Mouse (Mus musculus): ENCODE results near the gene Prss36. TPM values are rescaled to one million over a fixed set of nuclear protein-coding genes. Genes with fewer than 3 reads are reported as not detected.

Gene Prss36
- polyA plus RNA-seq, 1 experiment from 2014 or later, result 10.0 TPM

GRCm38 (mm10) chr7:127886551-127886950 is 60.0 kb downstream of the Prss36 start:
- H3K9ac ChIP-seq (replicated peaks; ENCODE audit: low read depth), result no peak overlapping the region
- H3K9me3 ChIP-seq (ENCODE audit: low read length), result no peaks in the 10 kb centered on the region
- H3K27me3 ChIP-seq (replicated peaks; ENCODE audit: insufficient read depth, low read length), result no peaks in the 10 kb centered on the region
- no peak for DNase-seq (ENCODE audit: low spot score)
- no peak overlapping the region for H3K4me2 ChIP-seq (replicated peaks; ENCODE audit: low read depth, low read length)
- peaks cover 34% of the 10 kb centered on the region; the same call in 1 of the 2 replicates for H3K36me3 ChIP-seq (ENCODE audit: insufficient read depth, low read length)
- no peak for ATAC-seq
- TF ChIP-seq CTCF (IDR thresholded peaks at IDR 0.05), result no peak
- no peak for TF ChIP-seq EP300 (IDR thresholded peaks at IDR 0.05)
- no peak overlapping the region for H3K27ac ChIP-seq (ENCODE audit: low read length)
- no peak overlapping the region for H3K4me3 ChIP-seq (ENCODE audit: low read depth, low read length)
- H3K4me1 ChIP-seq (ENCODE audit: insufficient read depth, low read depth, low read length), result no peaks in the 10 kb centered on the region
- WGBS, result 90% methylated on average over 6 of the region's 6 CpGs

- Histone ChIP-seq H3K9ac (replicated peaks; ENCODE audit: low read depth) (no peak overlapping the region), H3K4me3 (ENCODE audit: low read depth, low read length) (no peak overlapping the region), H3K4me2 (replicated peaks; ENCODE audit: low read depth, low read length) (no peak overlapping the region), H3K27ac (ENCODE audit: low read length) (no peak overlapping the region), H3K27me3 (replicated peaks; ENCODE audit: insufficient read depth, low read length) (no peaks in the 10 kb centered on the region), H3K36me3 (ENCODE audit: insufficient read depth, low read length) (peaks cover 40% of the 10 kb centered on the region; the same call in 1 of the 2 replicates), H3K9me3 (ENCODE audit: low read length) (no peaks in the 10 kb centered on the region), H3K4me1 (ENCODE audit: insufficient read depth, low read depth, low read length) (no peaks in the 10 kb centered on the region)
- 67% methylated on average over 6 of the region's 6 CpGs for WGBS
- DNase-seq (ENCODE audit: low spot score) (peak; percentile 76), ATAC-seq (peak; percentile 65)
- TF ChIP-seq EP300 (IDR thresholded peaks at IDR 0.05) (no peak), CTCF (IDR thresholded peaks at IDR 0.05) (no peak)
Observed at GRCm38 (mm10) chr7:127885951-127886350, 60.6 kb downstream of the Prss36 start.

Other genes starting within 250 kb of the Prss36 start
- gene Bcl7c, start 237.8 kb downstream of the Prss36 start, polyA plus RNA-seq (2015; fragmentation: Nextera tagmentation; extraction: Ambion mirVana), result 34.1 TPM in 2 replicates
- 9.9 and 10.4 TPM in 2 replicates for gene Ctf1, start 234.0 kb downstream of the Prss36 start, polyA plus RNA-seq (2015; fragmentation: Nextera tagmentation; extraction: Ambion mirVana)
- 0.07 and 0.08 TPM in 2 replicates for gene Ctf2, start 214.6 kb downstream of the Prss36 start, polyA plus RNA-seq (2015; fragmentation: Nextera tagmentation; extraction: Ambion mirVana)
- 1.6 TPM in 2 replicates for gene Fbxl19, start 202.2 kb downstream of the Prss36 start, polyA plus RNA-seq (2015; fragmentation: Nextera tagmentation; extraction: Ambion mirVana)
- 38.5 and 42.8 TPM in 2 replicates for gene Orai3, start 176.9 kb downstream of the Prss36 start, polyA plus RNA-seq (2015; fragmentation: Nextera tagmentation; extraction: Ambion mirVana)
- 10.5 and 11.0 TPM in 2 replicates for gene Setd1a, start 170.1 kb downstream of the Prss36 start, polyA plus RNA-seq (2015; fragmentation: Nextera tagmentation; extraction: Ambion mirVana)
- gene Gm49388, start 161.1 kb downstream of the Prss36 start, polyA plus RNA-seq (2015; fragmentation: Nextera tagmentation; extraction: Ambion mirVana), result not detected in 2 replicates
- 52.8 and 55.8 TPM in 2 replicates for gene Hsd3b7, start 146.1 kb downstream of the Prss36 start, polyA plus RNA-seq (2015; fragmentation: Nextera tagmentation; extraction: Ambion mirVana)
- gene Stx4a, start 122.4 kb downstream of the Prss36 start, polyA plus RNA-seq (2015; fragmentation: Nextera tagmentation; extraction: Ambion mirVana), result 41.3 and 49.2 TPM in 2 replicates
- 0.74 and 0.94 TPM in 2 replicates for gene Stx1b, start 122.2 kb downstream of the Prss36 start, polyA plus RNA-seq (2015; fragmentation: Nextera tagmentation; extraction: Ambion mirVana)
- gene Zfp646, start 70.5 kb downstream of the Prss36 start, polyA plus RNA-seq (2015; fragmentation: Nextera tagmentation; extraction: Ambion mirVana), result 6.3 and 6.8 TPM in 2 replicates
- 9.4 and 10.0 TPM in 2 replicates for gene Zfp668, start 69.9 kb downstream of the Prss36 start, polyA plus RNA-seq (2015; fragmentation: Nextera tagmentation; extraction: Ambion mirVana)
- gene Prss53, start 55.8 kb downstream of the Prss36 start, polyA plus RNA-seq (2015; fragmentation: Nextera tagmentation; extraction: Ambion mirVana), result 0.56 and 0.76 TPM in 2 replicates
- not detected in 2 replicates for gene Gm21974, start 51.3 kb downstream of the Prss36 start, polyA plus RNA-seq (2015; fragmentation: Nextera tagmentation; extraction: Ambion mirVana)
- gene Vkorc1, start 51.1 kb downstream of the Prss36 start, polyA plus RNA-seq (2015; fragmentation: Nextera tagmentation; extraction: Ambion mirVana), result 134 TPM in 2 replicates
- gene Bckdk, start 42.6 kb downstream of the Prss36 start, polyA plus RNA-seq (2015; fragmentation: Nextera tagmentation; extraction: Ambion mirVana), result 74.4 and 81.2 TPM in 2 replicates
- 21.1 TPM in 2 replicates for gene Kat8, start 34.2 kb downstream of the Prss36 start, polyA plus RNA-seq (2015; fragmentation: Nextera tagmentation; extraction: Ambion mirVana)
- 141 and 152 TPM in 2 replicates for gene Prss8, start 16.6 kb downstream of the Prss36 start, polyA plus RNA-seq (2015; fragmentation: Nextera tagmentation; extraction: Ambion mirVana)
- gene Fus, start 20.7 kb upstream of the Prss36 start, polyA plus RNA-seq (2015; fragmentation: Nextera tagmentation; extraction: Ambion mirVana), result 139 and 147 TPM in 2 replicates
- gene Pycard, start 47.1 kb upstream of the Prss36 start, polyA plus RNA-seq (2015; fragmentation: Nextera tagmentation; extraction: Ambion mirVana), result 33.7 and 35.3 TPM in 2 replicates
- gene Trim72, start 57.2 kb upstream of the Prss36 start, polyA plus RNA-seq (2015; fragmentation: Nextera tagmentation; extraction: Ambion mirVana), result 0.14 and 0.19 TPM in 2 replicates
- gene Itgam, start 115.9 kb upstream of the Prss36 start, polyA plus RNA-seq (2015; fragmentation: Nextera tagmentation; extraction: Ambion mirVana), result 2.2 and 2.3 TPM in 2 replicates
- gene Gm49368, start 116.0 kb upstream of the Prss36 start, polyA plus RNA-seq (2015; fragmentation: Nextera tagmentation; extraction: Ambion mirVana), result 0.32 TPM in 1 of 2 replicates, not detected in the other
- 1.6 and 1.7 TPM in 2 replicates for gene Itgax, start 182.8 kb upstream of the Prss36 start, polyA plus RNA-seq (2015; fragmentation: Nextera tagmentation; extraction: Ambion mirVana)
- 0.14 and 0.24 TPM in 2 replicates for gene Itgad, start 207.7 kb upstream of the Prss36 start, polyA plus RNA-seq (2015; fragmentation: Nextera tagmentation; extraction: Ambion mirVana)